Mouse (Mus musculus) layer of hippocampus, adult 18-20 months (tissue): ENCODE data around the gene Rab39b. TPM values are rescaled to one million over a fixed set of nuclear protein-coding genes. Genes with fewer than 3 reads are reported as not detected.

Experiments used
- DNase-seq, 2 experiments: peaks; one replicate each; pipeline ENCODE4 v3.0.0; 2022; ENCODE audit warnings: low spot score in 2 of 2
- long read RNA-seq: library from polyadenylated mRNA; stranded (forward); transcript quantifications from one replicate; pipeline ENCODE4 v2.0.0, GENCODE M21; 2021
- total RNA-seq, 2 experiments: library from RNA; stranded (reverse); gene quantifications; 2 replicates each; pipeline ENCODE4 v1.2.3; 2021

The Rab39b gene
- 10 to 100 TPM; 40.6 to 40.7 TPM for total RNA-seq
- long read RNA-seq, transcript Rab39b-201 (2 exons, 3,401 nt) = major isoform, 33 of 38 reads
- long read RNA-seq, partial matches to known transcripts = 0 of 38 reads
- long read RNA-seq, other reads (novel, unspliced or antisense) = 5 of 38 reads

DNA sequence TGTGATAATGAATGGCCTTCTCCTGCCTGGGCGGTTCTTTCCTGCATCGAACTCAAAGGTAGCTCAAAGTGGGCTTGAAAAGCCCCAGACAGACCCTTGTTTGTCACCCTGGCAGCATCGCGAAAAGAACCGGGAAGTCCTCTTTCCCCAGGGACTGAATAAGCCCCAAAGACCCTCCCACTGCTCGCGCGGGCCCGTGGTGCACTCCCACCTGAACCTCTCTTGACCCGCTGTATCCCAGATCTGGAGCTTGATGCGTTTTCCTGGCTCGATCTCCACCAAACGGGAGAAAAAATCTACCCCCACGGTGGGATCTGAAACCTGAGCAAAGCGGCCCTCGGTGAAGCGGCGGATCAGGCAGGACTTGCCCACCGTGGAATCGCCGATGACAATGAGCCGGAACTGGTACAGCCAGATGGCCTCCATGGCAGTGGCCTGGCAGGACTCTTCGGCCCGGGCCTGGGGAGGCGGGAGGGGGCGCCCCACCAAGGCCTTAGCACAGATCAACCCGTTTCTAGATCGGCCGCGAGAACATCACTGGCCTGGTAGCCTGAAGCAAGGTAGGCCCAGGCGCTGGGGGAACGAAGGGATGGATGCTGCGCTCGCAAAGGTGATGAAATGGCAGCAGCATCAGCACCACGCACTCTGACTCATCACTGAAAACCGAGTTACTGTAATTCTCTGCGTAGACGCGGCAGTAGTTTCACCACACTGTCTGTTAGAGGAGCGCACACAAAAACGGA, at the start of gene Rab39b:
Gene Rab39b, minus strand, starts transcription at position 650 of the 743 bp plus-strand sequence.
- peak; percentile 49 to 77 for DNase-seq

GRCm38 (mm10) chrX:75578539-75578938, 508 bp upstream of the Rab39b start:
- no peak for DNase-seq

Other genes starting within 250 kb of the Rab39b start
- 10 to 100 TPM; 38.1 to 53.6 TPM for gene Fundc2, start 195.8 kb downstream of the Rab39b start, total RNA-seq
- 1 to 10 TPM; 2.3 to 2.9 TPM for gene F8, start 195.6 kb downstream of the Rab39b start, total RNA-seq
- gene Cmc4, start 161.6 kb downstream of the Rab39b start, total RNA-seq = 10 to 100 TPM; 12.1 to 14.4 TPM
- gene Mtcp1, start 161.6 kb downstream of the Rab39b start, total RNA-seq = 1 to 10 TPM; 5.5 to 8.4 TPM
- 10 to 100 TPM; 36.5 to 39.0 TPM for gene Brcc3, start 161.6 kb downstream of the Rab39b start, total RNA-seq
- 10 to 100 TPM; 67.5 to 81.5 TPM for gene Vbp1, start 63.9 kb downstream of the Rab39b start, total RNA-seq